Mouse (Mus musculus): ENCODE data around the gene Manbal. TPM values are rescaled to one million over a fixed set of nuclear protein-coding genes. Genes with fewer than 3 reads are reported as not detected.
"Not testable (repeated sequence)": the region's sequence is repeated elsewhere in the genome, so short reads cannot be mapped to it uniquely, and the experiment has no call there.

Gene Manbal
- total RNA-seq, 1 experiment from 2014 or later: 16.5 TPM

DNA sequence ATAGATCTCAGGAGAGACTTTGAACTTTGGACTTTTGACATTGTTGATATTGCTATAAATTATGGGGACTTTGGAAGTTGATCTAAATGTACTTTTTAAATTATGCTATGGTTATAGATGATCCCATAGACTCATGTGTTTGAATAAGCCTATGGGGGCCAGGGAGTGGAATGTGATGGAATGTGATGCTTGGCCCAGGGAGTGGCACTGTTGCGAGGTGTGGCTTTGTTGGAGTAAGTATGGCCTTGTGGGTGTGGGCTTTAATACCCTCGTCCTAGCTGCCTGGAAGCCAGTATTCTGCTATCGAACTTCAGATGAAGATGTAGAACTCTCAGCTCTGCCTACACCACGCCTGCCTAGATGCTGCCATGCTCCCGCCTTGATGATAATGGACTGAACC is 7.4 kb upstream of the Manbal start:
- no peak for ATAC-seq (ENCODE audit: extremely low read depth, insufficient number of reproducible peaks, low FRiP score, poor library complexity, severe bottlenecking)

GRCm38 (mm10) chr2:157363031-157363430 is 4.4 kb upstream of the Manbal start:
- ATAC-seq (ENCODE audit: extremely low read depth, insufficient number of reproducible peaks, low FRiP score, poor library complexity, severe bottlenecking): no peak

GRCm38 (mm10) chr2:157366762-157367161 is 632 bp upstream of the Manbal start:
- no peak; the same call in 1 of the 2 replicates for ATAC-seq (ENCODE audit: extremely low read depth, insufficient number of reproducible peaks, low FRiP score, poor library complexity, severe bottlenecking)

- ATAC-seq (ENCODE audit: extremely low read depth, insufficient number of reproducible peaks, low FRiP score, poor library complexity, severe bottlenecking): no peak
Measured at GRCm38 (mm10) chr2:157367991-157368390, 597 bp downstream of the Manbal start.

GRCm38 (mm10) chr2:157371696-157372095 is 4.3 kb downstream of the Manbal start:
- ATAC-seq (ENCODE audit: extremely low read depth, insufficient number of reproducible peaks, low FRiP score, poor library complexity, severe bottlenecking): no peak

- no peak for ATAC-seq (ENCODE audit: extremely low read depth, insufficient number of reproducible peaks, low FRiP score, poor library complexity, severe bottlenecking)
Measured at GRCm38 (mm10) chr2:157373681-157374080, 6.3 kb downstream of the Manbal start.

DNA sequence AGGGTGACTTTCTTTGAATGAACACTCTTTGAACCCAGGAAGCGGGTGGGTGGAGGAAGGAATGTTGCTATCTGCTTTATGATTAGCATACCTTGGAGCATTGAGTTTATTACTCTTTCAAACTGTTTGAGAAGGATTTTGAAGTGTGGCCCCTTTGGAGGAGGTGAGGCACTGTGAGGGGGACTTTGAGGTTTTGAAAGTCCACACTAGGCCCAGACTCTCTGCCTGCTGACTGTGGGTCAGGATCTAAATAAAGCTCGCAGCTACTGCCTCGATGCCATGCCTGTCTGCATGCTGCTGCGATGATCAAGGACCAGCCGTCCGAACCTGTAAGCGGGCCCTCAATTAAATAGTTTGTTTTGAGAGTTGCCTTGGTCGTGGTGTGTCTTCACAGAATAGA is 7.7 kb downstream of the Manbal start:
- ATAC-seq (ENCODE audit: extremely low read depth, insufficient number of reproducible peaks, low FRiP score, poor library complexity, severe bottlenecking): no peak

DNA sequence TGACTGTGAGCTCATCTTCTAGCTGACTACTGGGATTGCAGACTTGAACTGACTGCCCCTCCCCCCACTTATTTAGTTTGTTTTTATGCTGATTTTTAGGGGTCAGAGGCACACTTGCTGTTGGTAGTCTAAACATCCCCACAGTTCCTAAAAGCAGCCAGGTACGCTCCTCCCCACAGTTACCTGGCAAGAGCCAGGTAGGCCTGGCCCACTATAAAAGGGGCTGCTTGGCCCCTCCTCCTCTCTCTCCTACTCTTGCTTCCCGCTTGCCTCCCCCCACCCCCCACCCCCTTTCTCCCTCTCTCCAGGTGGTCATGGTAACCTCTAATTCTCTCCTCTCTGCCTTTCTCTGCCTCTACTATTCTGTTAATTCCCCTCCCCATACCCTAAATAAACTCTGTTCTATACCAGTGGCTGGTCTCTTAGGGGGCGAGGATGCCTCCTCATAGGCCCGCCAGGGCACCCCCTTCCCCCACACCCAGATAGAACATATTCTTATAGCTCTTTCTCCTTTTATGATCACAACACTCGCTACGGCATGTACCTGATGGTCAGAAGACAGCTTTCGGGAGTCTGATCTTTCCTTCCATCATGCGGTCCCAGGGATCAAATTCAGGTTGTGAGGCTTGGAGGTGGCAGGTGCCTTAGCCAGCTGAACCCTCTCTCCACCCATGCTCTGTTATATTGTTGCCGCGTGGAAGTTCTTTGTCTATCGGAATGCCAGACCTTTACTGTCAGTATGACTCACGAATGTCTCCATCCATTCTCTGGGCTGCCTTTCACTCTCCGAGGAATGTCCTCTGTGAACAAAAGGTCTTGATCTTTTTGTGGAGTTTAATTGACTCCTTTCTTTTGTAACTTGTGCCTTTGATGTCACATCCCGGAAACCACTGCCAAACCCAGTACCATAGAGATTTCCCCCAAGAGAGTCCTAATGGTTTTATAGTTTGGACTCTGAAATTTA is 8.7 kb downstream of the Manbal start:
- ATAC-seq (ENCODE audit: extremely low read depth, insufficient number of reproducible peaks, low FRiP score, poor library complexity, severe bottlenecking): no peak

DNA sequence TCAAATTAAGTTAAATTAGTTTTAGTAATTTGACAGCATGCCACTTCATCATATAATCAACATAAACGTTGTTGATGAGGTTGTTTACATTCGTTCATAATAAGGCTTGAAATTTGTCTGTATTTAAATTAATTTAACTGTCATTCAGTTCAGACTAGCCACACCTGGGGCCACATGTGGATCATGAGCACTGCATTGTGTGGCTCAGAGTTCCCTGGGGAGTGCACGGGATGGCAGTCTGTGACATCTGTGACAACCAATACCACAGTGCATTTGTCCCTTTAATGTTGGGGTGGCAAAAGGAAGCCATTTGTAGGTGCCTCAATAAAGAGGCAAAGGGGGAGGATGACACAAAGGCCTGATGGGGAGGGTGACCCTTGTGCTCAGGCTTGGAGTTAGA is 9.6 kb downstream of the Manbal start:
- ATAC-seq (ENCODE audit: extremely low read depth, insufficient number of reproducible peaks, low FRiP score, poor library complexity, severe bottlenecking): no peak

DNA sequence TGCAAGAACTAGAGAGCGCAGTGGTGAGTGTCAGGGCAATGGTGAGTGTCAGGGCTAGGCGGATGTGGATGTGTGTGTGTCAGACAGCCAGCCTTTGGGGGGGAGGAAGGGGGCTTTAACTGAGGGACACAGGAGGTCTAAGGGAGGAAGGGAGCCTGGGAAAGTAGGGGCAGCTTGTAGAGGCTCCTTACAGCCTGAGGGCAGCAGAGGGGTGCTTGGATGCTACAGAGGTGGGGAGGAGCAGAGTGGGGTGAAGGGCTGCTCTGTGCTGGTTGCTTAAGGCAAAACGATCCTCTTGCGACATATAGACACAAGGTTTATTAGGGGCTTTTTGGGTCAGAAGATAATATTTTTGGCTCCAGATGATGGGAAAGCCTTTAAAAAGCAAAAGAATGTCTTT is 17.4 kb downstream of the Manbal start:
- no peak for ATAC-seq (ENCODE audit: extremely low read depth, insufficient number of reproducible peaks, low FRiP score, poor library complexity, severe bottlenecking)

DNA sequence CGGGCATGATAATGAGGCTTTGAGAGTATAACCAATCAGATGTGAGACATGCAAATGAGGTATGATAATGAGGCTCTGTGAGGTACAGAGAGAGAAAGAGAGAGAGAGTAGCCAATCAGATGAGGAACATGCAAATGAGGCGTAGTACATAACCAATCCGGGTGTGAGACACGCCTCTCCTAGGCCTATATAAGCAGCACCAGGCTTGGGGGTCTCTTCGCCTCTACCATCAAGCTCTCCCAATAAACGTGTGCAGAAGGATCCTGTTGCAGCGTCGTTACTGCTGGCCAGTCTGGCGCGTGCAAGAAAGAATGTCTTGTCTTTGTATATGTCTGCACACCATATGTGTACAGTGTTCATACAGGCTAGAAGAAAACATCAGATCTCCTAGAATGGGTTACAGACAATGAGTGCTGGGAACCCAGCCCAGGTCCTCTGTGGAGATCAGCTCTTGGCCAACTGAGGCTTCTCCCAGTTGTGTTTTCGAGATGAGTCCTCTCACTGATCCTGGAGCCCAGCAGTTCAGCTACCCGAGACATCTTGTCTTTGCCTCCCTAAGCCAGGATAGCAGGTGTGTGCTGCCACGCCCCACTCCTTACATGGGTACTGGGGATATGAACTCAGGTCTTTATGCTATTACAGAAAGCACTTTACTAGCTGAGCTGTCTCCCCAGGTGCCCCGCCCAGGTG is 21.7 kb downstream of the Manbal start:
- ATAC-seq (ENCODE audit: extremely low read depth, insufficient number of reproducible peaks, low FRiP score, poor library complexity, severe bottlenecking): not testable (repeated sequence)

DNA sequence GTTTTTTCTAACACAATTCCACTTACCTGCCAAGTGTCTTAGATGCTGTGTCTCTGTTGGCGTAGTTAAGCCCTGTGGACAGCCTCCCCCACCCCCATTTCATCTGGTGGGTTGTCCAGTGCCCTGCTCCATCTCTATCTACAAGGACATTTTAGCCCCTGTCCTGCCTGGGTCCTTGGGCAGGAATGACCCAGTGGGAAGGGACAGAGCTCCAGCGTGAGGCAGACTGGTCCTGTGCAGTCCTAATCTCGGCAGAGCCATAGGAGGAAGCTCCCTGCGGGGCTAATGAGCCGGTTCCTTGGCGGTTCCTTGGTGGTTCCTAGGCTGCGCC is 22.2 kb downstream of the Manbal start:
- no peak for ATAC-seq (ENCODE audit: extremely low read depth, insufficient number of reproducible peaks, low FRiP score, poor library complexity, severe bottlenecking)

GRCm38 (mm10) chr2:157392331-157392730 is 24.9 kb downstream of the Manbal start:
- no peak for ATAC-seq (ENCODE audit: extremely low read depth, insufficient number of reproducible peaks, low FRiP score, poor library complexity, severe bottlenecking)

- ATAC-seq (ENCODE audit: extremely low read depth, insufficient number of reproducible peaks, low FRiP score, poor library complexity, severe bottlenecking): no peak
Measured at GRCm38 (mm10) chr2:157393549-157393948, 26.2 kb downstream of the Manbal start.

DNA sequence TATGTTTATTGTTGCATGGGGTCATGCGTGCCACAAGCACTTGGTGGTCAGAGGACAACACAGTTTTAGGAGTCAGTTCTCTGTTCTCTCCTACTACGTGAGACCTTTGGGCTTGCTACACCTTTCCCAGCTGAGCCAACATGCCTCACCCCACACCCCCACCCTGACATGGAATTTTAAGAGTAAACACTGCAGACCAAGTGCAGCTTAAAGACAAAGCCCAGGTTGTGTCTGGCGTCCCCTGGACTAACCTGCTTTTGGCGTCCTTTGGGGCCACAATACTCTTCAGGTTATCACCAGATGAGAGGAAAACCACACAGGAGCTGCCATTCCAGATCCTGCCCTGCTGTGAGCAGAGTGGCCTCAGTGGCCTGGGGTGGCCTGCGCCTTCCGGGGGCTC is 27.5 kb downstream of the Manbal start:
- ATAC-seq (ENCODE audit: extremely low read depth, insufficient number of reproducible peaks, low FRiP score, poor library complexity, severe bottlenecking): no peak

GRCm38 (mm10) chr2:157395371-157395770 is 28.0 kb downstream of the Manbal start:
- ATAC-seq (ENCODE audit: extremely low read depth, insufficient number of reproducible peaks, low FRiP score, poor library complexity, severe bottlenecking): no peak

GRCm38 (mm10) chr2:157395960-157396359 is 28.6 kb downstream of the Manbal start:
- peak; percentile 30; the same call in 1 of the 2 replicates for ATAC-seq (ENCODE audit: extremely low read depth, insufficient number of reproducible peaks, low FRiP score, poor library complexity, severe bottlenecking)

DNA sequence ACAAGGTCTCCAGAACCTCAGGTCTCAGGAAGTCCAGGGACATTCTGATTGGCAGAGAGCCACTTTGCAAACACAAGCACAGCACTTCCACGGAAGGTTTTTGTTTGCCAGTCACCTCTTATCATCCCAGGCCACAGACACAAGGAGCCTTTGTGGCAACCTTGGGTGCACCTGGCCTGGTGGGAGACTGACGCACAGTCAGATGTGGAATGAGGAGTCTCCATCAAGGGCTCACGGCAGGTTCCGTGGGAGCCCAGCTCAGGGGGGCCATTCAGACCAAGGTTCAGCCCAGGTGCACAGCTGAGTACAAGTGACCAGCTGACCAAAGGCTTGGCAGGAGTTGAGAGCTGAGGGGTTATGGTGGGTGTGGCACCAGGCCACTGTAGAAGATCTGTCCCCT is 30.0 kb downstream of the Manbal start:
- no peak for ATAC-seq (ENCODE audit: extremely low read depth, insufficient number of reproducible peaks, low FRiP score, poor library complexity, severe bottlenecking)

DNA sequence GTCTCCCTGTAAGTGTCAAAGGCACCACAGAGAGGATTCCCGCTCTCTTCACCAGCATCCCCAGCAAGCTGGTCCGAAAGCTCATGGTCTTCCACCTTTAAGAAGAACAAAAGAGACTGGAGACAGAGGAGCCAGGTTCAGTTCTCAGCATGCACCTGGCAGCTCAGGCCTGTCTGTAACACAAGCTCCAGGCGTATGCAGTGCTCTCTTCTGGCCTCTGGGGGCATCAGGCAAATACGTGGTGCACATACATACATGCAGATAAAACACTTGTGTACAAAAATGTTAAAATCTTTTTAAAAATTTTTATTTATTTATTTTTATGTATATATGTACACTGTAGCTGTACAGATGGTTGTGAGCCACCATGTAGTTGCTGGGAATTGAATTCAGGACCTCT is 31.1 kb downstream of the Manbal start:
- ATAC-seq (ENCODE audit: extremely low read depth, insufficient number of reproducible peaks, low FRiP score, poor library complexity, severe bottlenecking): no peak

DNA sequence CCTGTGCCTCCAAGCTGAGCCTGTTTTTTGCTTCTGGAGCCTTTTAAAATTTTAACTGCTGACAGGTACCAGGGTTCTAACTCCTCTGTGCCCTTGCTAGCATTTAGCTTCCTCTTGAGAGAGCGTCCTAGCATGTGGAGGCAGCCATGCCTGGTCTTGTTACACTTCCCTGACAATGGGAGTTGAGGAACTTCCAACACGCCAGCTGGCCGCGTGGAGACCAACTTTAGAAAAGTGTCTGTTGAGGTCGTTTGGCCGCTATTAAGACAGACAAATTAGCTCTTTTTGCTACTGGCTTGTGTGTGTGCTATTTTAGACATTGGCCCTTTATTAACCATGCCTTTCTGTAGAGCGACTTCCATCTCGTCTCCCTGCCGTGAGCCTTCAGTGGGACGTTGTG is 32.4 kb downstream of the Manbal start:
- ATAC-seq (ENCODE audit: extremely low read depth, insufficient number of reproducible peaks, low FRiP score, poor library complexity, severe bottlenecking): no peak

Measured in neutrophil, adult 5-6 weeks (primary cell).